ENCODE assay signal across 21 mouse cellular contexts in genomic region chr17:15255874-15256273, GRCm38 (mm10).
"Had no signal": no experiment of that assay in that cellular context is flagged by ENCODE, and none has a peak within 500 bp of the region (broad histone marks: within the 10 kb centered on the region; RNA-seq: fewer than 3 reads in every experiment).

No protein-coding gene starts in this region.

- H3K36me3 ChIP-seq: midbrain, embryonic 10.5 days; midbrain, embryonic 12.5 days; neural tube, embryonic 13.5 days; neural tube, embryonic 15.5 days; stomach, embryonic 15.5 days had no signal

- ATAC-seq: midbrain, embryonic 16.5 days had no signal

- H3K27me3 ChIP-seq: neural tube, embryonic 13.5 days; neural tube, embryonic 15.5 days; stomach, embryonic 15.5 days had no signal

- H3K9me3 ChIP-seq: midbrain, embryonic 10.5 days; midbrain, embryonic 12.5 days; neural tube, embryonic 13.5 days; neural tube, embryonic 15.5 days; stomach, embryonic 15.5 days had no signal

- DNase-seq: lung, adult 18-20 months; lung, embryonic 14.5 days; lung, postnatal 10 days; lung, postnatal 4 days; midbrain, embryonic 14.5 days; retina, postnatal 1 day; right cerebral cortex, adult 18-20 months; right cerebral cortex, postnatal 25 days; right cerebral cortex, postnatal 4 days; spleen, adult 18-20 months; thymus, adult 2 months; thymus, postnatal 25 days; thymus, postnatal 4 days had no signal

- H3K4me1 ChIP-seq: stomach, embryonic 15.5 days had no signal

- H3K9ac ChIP-seq: lung, embryonic 14.5 days; midbrain, embryonic 12.5 days; neural tube, embryonic 13.5 days; neural tube, embryonic 15.5 days; stomach, embryonic 15.5 days had no signal

- H3K27ac ChIP-seq: midbrain, embryonic 10.5 days; midbrain, embryonic 12.5 days; neural tube, embryonic 13.5 days; neural tube, embryonic 15.5 days; stomach, embryonic 15.5 days; stomach, postnatal 0 days had no signal

- H3K4me3 ChIP-seq: midbrain, embryonic 10.5 days; midbrain, embryonic 12.5 days; myocyte; neural tube, embryonic 13.5 days; neural tube, embryonic 15.5 days; stomach, embryonic 15.5 days had no signal

- H3K4me2 ChIP-seq: lung, embryonic 14.5 days; midbrain, embryonic 12.5 days; neural tube, embryonic 13.5 days; neural tube, embryonic 15.5 days; stomach, embryonic 15.5 days had no signal
